ENCODE assay signal across 20 mouse cellular contexts in genomic region chr7:56043577-56044266, GRCm38 (mm10). TPM values are rescaled to one million over a fixed set of nuclear protein-coding genes. Genes with fewer than 3 reads are reported as not detected.
DNase-seq lines count a peak whose midpoint lies in the region; ATAC-seq lines count a peak whose summit lies in the region.
"Had no signal": no experiment of that assay in that cellular context is flagged by ENCODE, and none has a peak within 500 bp of the region (broad histone marks: within the 10 kb centered on the region; RNA-seq: fewer than 3 reads in every experiment).

No protein-coding gene starts in this region.

- no peak overlapping the region for H3K4me3 ChIP-seq in liver, embryonic 15.5 days (replicated peaks)
- H3K4me3 ChIP-seq: embryonic facial prominence, embryonic 10.5 days; erythroblast, embryonic 14.5 days; heart, embryonic 10.5 days; hindbrain, embryonic 12.5 days had no signal

- H3K27ac ChIP-seq in liver, embryonic 15.5 days (replicated peaks): peak overlapping the region; percentile 61
- H3K27ac ChIP-seq: embryonic facial prominence, embryonic 10.5 days; heart, embryonic 10.5 days; hindbrain, embryonic 12.5 days had no signal

- 44% methylated on average over 4 of the region's 4 CpGs for WGBS in liver, embryonic 15.5 days (ENCODE audit: insufficient replicate concordance)

- peak; percentile 63 for DNase-seq in c-Kit-positive CD71-positive TER-119-negative erythroid progenitor cells, embryonic 14.5 days (ENCODE audit: low read depth)
- no peak for DNase-seq in urinary bladder, postnatal 36 days (ENCODE audit: low spot score in 2 of 2)
- DNase-seq in gastrocnemius, postnatal 36 days: no peak
- no peak for DNase-seq in layer of hippocampus, postnatal 14 days (ENCODE audit: low spot score in 2 of 2)
- DNase-seq: adrenal gland, postnatal 14 days; cerebellum, adult 2 months; cerebellum, postnatal 10 days; heart, adult 18-20 months; heart, postnatal 10 days; heart, postnatal 4 days had no signal

- intact Hi-C loops in gastrocnemius, postnatal 36 days (cut with DNase I): loop anchor here (2.0 kb wide), 1 partner anchor 57 kb away; no protein-coding TSS in a partner anchor

- H3K4me1 ChIP-seq in liver, embryonic 15.5 days (replicated peaks): peaks cover 45% of the 10 kb centered on the region
- H3K4me1 ChIP-seq: embryonic facial prominence, embryonic 10.5 days; heart, embryonic 10.5 days; hindbrain, embryonic 12.5 days had no signal

- H3K27me3 ChIP-seq in liver, embryonic 15.5 days: no peaks in the 10 kb centered on the region
- H3K27me3 ChIP-seq: hindbrain, embryonic 12.5 days had no signal

- H3K9me3 ChIP-seq in liver, embryonic 15.5 days (replicated peaks): no peaks in the 10 kb centered on the region
- H3K9me3 ChIP-seq: embryonic facial prominence, embryonic 10.5 days; heart, embryonic 10.5 days; hindbrain, embryonic 12.5 days had no signal

- 0 out of 2 replicates have a peak overlapping the region, but pooled peaks have one; percentile 0 for H3K9ac ChIP-seq in liver, embryonic 15.5 days
- H3K9ac ChIP-seq: hindbrain, embryonic 12.5 days had no signal

- ATAC-seq in erythroid progenitor cell, adult 5-6 weeks (replicated peaks; ENCODE audit: low FRiP score, poor library complexity, severe bottlenecking): peak; percentile 65
- peak; percentile 81 for ATAC-seq in liver, embryonic 15.5 days (ENCODE audit: insufficient read depth)
- ATAC-seq in megakaryocyte-erythroid progenitor cell, adult 5-6 weeks (replicated peaks; ENCODE audit: low FRiP score, low TSS enrichment, poor library complexity, severe bottlenecking): peak; percentile 60
- ATAC-seq: forebrain, embryonic 16.5 days; hindbrain, embryonic 16.5 days; inflammation-experienced regulatory T-cells, adult 6 months had no signal

- peak overlapping the region; percentile 11; the same call in 1 of the 2 replicates for H3K4me2 ChIP-seq in liver, embryonic 15.5 days
- H3K4me2 ChIP-seq: hindbrain, embryonic 12.5 days had no signal

- no peaks in the 10 kb centered on the region for H3K36me3 ChIP-seq in liver, embryonic 15.5 days (replicated peaks)
- H3K36me3 ChIP-seq: embryonic facial prominence, embryonic 10.5 days; heart, embryonic 10.5 days; hindbrain, embryonic 12.5 days had no signal

RNA-seq across cellular contexts. Expression of gene Herc2, which starts 6.3 kb away (rescaled TPM):
- total RNA-seq in erythroid progenitor cell, adult 5-6 weeks (2015; ENCODE audit: low replicate concordance): 39.0 and 65.6 TPM in 2 replicates
- 173 and 232 TPM in 2 replicates for total RNA-seq in erythroid progenitor cell, adult 5-6 weeks (2017; ENCODE audit: low replicate concordance)
- polyA plus RNA-seq in liver, embryonic 15.5 days (2015; fragmentation: Nextera tagmentation; extraction: Ambion mirVana): 14.2 and 15.5 TPM in 2 replicates
- 41.7 and 59.7 TPM in 2 replicates for total RNA-seq in megakaryocyte-erythroid progenitor cell, adult 5-6 weeks (2014; fragmentation: Nextera tagmentation)
- total RNA-seq in megakaryocyte-erythroid progenitor cell, adult 5-6 weeks (2017): 30.8 and 51.5 TPM in 2 replicates
- 10 to 100 TPM; 38.2 to 48.0 TPM for total RNA-seq in gastrocnemius, postnatal 36 days (2021)
- total RNA-seq in layer of hippocampus, postnatal 14 days (2021): 100 to 1,000 TPM; 139 to 154 TPM

RNA-seq across cellular contexts. Expression of gene Nipa1, which starts 24.0 kb away (rescaled TPM):
- 35.0 and 46.1 TPM in 2 replicates for total RNA-seq in erythroid progenitor cell, adult 5-6 weeks (2015; ENCODE audit: low replicate concordance)
- 39.1 and 52.6 TPM in 2 replicates for total RNA-seq in erythroid progenitor cell, adult 5-6 weeks (2017; ENCODE audit: low replicate concordance)
- polyA plus RNA-seq in liver, embryonic 15.5 days (2015; fragmentation: Nextera tagmentation; extraction: Ambion mirVana): 13.6 and 15.4 TPM in 2 replicates
- total RNA-seq in megakaryocyte-erythroid progenitor cell, adult 5-6 weeks (2014; fragmentation: Nextera tagmentation): 12.6 and 16.9 TPM in 2 replicates
- 25.5 and 31.7 TPM in 2 replicates for total RNA-seq in megakaryocyte-erythroid progenitor cell, adult 5-6 weeks (2017)
- total RNA-seq in gastrocnemius, postnatal 36 days (2021): 1 to 10 TPM; 2.1 to 2.5 TPM
- 10 to 100 TPM; 69.3 to 72.7 TPM for total RNA-seq in layer of hippocampus, postnatal 14 days (2021)
